Mouse (Mus musculus) spleen, adult 2 months (tissue): Measurements from ENCODE around the gene Nfix.

Experiments
- CTCF ChIP-seq: fragments of 200-500 bp; IDR thresholded peaks from 2 replicates; pipeline ENCODE4 v1.5.1; 2011; ENCODE audit warnings: mild to moderate bottlenecking, inconsistent platforms; ENCODE audit not compliant: insufficient read depth, insufficient read length, insufficient replicate concordance; ENCODE audit errors: extremely low read depth
- POLR2A ChIP-seq: fragments of 200-500 bp; IDR thresholded peaks from 2 replicates; pipeline ENCODE4 v1.6.1; 2011; ENCODE audit warnings: low read depth, low read length, inconsistent platforms

DNA sequence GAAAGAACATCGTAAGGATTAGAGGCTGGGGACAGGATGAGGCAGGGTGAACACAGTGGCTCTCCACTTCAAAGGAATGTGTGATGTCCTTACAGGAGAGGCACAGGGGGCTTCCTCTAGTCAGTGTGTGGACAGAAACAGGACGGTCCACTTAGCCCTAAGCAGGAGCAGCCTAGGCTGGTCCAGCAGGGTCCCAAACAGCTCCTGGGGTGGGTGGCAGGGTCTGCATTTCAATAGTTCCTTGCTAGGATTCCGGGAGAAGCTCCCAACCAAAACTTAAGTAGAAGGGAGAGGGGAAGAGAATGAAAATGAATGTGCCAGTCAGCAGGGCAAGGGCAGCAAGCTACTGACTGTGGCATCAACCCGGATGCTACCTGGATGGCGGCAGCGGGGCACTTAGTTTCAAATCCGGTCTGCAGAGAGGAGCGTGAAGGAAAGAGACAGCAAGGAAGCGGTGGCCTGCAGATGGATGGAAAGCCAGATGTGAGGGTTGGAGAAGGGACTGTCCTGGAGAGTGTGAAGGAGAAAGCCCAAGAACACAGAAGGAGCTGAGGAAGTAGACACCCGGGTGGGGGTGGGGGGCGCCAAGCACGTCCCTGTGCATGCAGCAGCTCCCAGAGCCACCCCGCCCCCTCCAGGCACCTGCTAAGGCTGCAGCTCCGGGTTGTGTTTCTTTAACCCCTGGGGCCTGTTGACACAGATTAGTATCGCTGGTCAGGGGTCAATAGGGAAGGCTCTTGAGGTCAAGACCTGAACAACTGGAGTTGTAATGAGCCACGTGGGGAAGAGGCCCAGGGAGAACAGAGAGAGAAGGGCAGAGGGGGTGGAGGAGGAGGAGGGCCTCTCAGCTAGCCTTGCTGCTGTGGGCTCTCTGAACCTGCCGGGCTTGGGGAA is 54.9 kb downstream of the Nfix start:
- TF ChIP-seq POLR2A (no peak), CTCF (no peak)
